Mouse (Mus musculus) heart, postnatal 0 days (tissue): Measurements from ENCODE around the gene Micall1.

Experiments
- CTCF ChIP-seq: IDR thresholded peaks from 2 replicates; pipeline ENCODE4 v1.5.1; 2016; ENCODE audit warnings: antibody characterized with exemption, control low read depth, low read depth
- EP300 ChIP-seq: IDR thresholded peaks from 2 replicates; pipeline ENCODE4 v1.6.1; 2016; ENCODE audit warnings: antibody characterized with exemption, low read depth

GRCm38 (mm10) chr15:79122546-79122945, 13.8 kb downstream of the Micall1 start:
- 0 out of 2 replicates have a peak, but pooled peaks have one; percentile 8 for TF ChIP-seq CTCF
- TF ChIP-seq EP300: no peak
